Mouse (Mus musculus) embryonic facial prominence, embryonic 11.5 days (tissue): ENCODE measurements around the gene Gtf2ird2. TPM values are rescaled to one million over a fixed set of nuclear protein-coding genes. Genes with fewer than 3 reads are reported as not detected.
A peak's percentile ranks its signal among the peaks of the same experiment; 100 is the strongest.

Source experiments
- ATAC-seq: fragments of 200-750 bp; cut with Nextera tagmentation; replicated peaks from 2 replicates; pipeline ENCODE4 v1.8.0; 2017; ENCODE audit warnings: low read depth; ENCODE audit not compliant: insufficient number of reproducible peaks, low FRiP score, low TSS enrichment
- DNase-seq: peaks from one replicate; pipeline ENCODE4 v3.0.0-alpha.2; 2015; ENCODE audit warnings: low spot score
- H3K27ac ChIP-seq: fragments of 300-500 bp; sonication (generic); replicated peaks from 2 replicates; pipeline ENCODE4 v1.5.1; 2014; ENCODE audit warnings: mild to moderate bottlenecking, low read depth, low read length, control low read depth
- H3K27me3 ChIP-seq: fragments of 300-500 bp; sonication (generic); 2 replicates; pipeline ENCODE4 v1.6.1; 2014; ENCODE audit warnings: mild to moderate bottlenecking, low read length, moderate library complexity, mixed read lengths; ENCODE audit not compliant: control insufficient read depth, insufficient read depth
- H3K36me3 ChIP-seq: fragments of 300-500 bp; sonication (generic); replicated peaks from 2 replicates; pipeline ENCODE4 v1.6.1; 2014; ENCODE audit warnings: low read depth, mild to moderate bottlenecking, low read length, moderate library complexity, mixed read lengths; ENCODE audit not compliant: control insufficient read depth, insufficient read depth
- H3K4me1 ChIP-seq: fragments of 300-500 bp; sonication (generic); 2 replicates; pipeline ENCODE4 v1.6.1; 2014; ENCODE audit warnings: low read length, mixed read lengths; ENCODE audit not compliant: control insufficient read depth, insufficient read depth
- H3K4me2 ChIP-seq: fragments of 300-500 bp; sonication (generic); 2 replicates; pipeline ENCODE4 v1.6.1; 2014; ENCODE audit warnings: low read depth, mild to moderate bottlenecking, control low read depth, low read length, moderate library complexity
- H3K4me3 ChIP-seq: fragments of 300-500 bp; sonication (generic); 2 replicates; pipeline ENCODE4 v1.5.1; 2014; ENCODE audit warnings: low read depth, low read length, control low read depth
- H3K9ac ChIP-seq: fragments of 300-500 bp; sonication (generic); replicated peaks from 2 replicates; pipeline ENCODE4 v1.6.1; 2014; ENCODE audit warnings: mild to moderate bottlenecking, control low read depth, low read length
- H3K9me3 ChIP-seq: fragments of 300-500 bp; sonication (generic); replicated peaks from 2 replicates; pipeline ENCODE4 v1.6.1; 2016; ENCODE audit warnings: mild to moderate bottlenecking, low read length, inconsistent platforms, mixed read lengths; ENCODE audit not compliant: control insufficient read depth
- WGBS: fragments of 180-500 bp; shearing (Covaris S2); extraction: QIAGEN DNeasy Blood & Tissue Kit; methylation state at CpG from one replicate; pipeline ENCODE4 v1.1.7; 2014; 5-methylcytosine and 5-hydroxymethylcytosine counted together
- polyA plus RNA-seq: library from polyadenylated mRNA; unstranded; fragments of >200 nt; fragmentation: Nextera tagmentation; extraction: Ambion mirVana; gene quantifications from 2 replicates; pipeline ENCODE4 v1.2.1, GENCODE M21; 2014

The Gtf2ird2 gene
- 5.4 and 5.7 TPM in 2 replicates for polyA plus RNA-seq

DNA sequence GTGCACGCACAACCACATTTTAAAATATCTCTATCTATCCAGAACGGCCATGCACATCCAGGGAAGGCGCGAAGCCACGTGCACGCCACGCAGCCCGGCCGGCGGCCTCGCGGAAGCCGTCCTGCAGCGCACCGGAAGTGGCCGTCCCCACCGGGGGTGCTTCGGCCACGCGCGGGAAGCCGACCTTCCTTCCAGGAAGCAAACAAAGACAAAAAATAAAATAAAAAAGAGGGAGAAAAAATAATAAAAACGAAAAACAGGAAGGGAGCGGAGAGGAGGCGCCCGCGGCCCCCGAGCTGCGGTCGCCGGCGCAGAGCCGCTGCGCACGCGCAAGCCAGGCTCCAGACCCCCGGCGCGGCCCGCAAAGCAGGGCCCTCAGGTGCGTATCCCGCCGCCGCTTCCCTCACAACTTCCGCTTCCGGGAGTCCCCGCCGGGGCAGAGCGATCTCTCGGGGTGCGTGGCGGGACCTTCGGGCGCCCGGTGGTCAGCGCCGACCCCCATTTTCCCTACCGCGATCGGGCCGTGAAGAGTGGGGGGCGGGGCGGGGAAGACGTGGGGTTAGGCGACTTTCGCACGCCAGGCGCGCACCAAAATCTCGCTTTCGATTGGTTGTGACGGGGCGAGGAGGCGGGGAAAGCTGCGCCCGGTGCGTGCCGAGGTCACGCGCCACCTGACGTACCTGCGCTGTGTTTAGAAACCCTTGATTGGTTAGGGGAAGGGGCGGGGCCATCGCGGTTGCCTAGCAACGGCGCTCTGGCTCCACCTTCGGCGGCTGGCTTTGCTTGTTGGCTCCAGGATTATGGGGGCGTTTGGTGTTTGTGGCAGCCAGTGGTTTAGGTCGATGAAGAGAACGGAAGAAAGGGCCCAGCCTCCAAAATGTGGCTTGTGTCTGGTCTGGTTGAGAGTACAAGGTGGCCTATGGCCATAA lies at the start of gene Gtf2ird2:
Gtf2ird2 (plus strand) TSS at position 140 of the 929 bp plus-strand sequence.
- peak; percentile 88 for ATAC-seq
- H3K27ac ChIP-seq: peak within 1 kb of the TSS; percentile 89
- H3K9ac ChIP-seq: peak within 1 kb of the TSS; percentile 94
- H3K4me1 ChIP-seq: peaks cover 3% of the 10 kb centered on the region; the same call in 1 of the 2 replicates
- no peaks in the 10 kb centered on the region for H3K36me3 ChIP-seq
- H3K4me2 ChIP-seq: peak within 1 kb of the TSS; percentile 82
- no peaks in the 10 kb centered on the region for H3K27me3 ChIP-seq
- WGBS: under 1% methylated on average over 90 of the region's 92 CpGs
- DNase-seq: peak; percentile 100
- H3K9me3 ChIP-seq: no peaks in the 10 kb centered on the region
- H3K4me3 ChIP-seq: peak within 1 kb of the TSS; percentile 73

- no peaks in the 10 kb centered on the region for H3K4me1 ChIP-seq
- H3K4me3 ChIP-seq: no peak overlapping the region
- DNase-seq: no peak
- H3K27ac ChIP-seq: no peak overlapping the region
- H3K4me2 ChIP-seq: no peak overlapping the region
- no peak for ATAC-seq
- no peaks in the 10 kb centered on the region for H3K9me3 ChIP-seq
- WGBS: 96% methylated on average over 12 of the region's 12 CpGs
- no peaks in the 10 kb centered on the region for H3K27me3 ChIP-seq
- no peak overlapping the region for H3K9ac ChIP-seq
- no peaks in the 10 kb centered on the region for H3K36me3 ChIP-seq
These were observed 47.8 kb upstream of the Gtf2ird2 start for GRCm38 (mm10) chr5:134136022-134136421.

GRCm38 (mm10) chr5:134137933-134138332 lies 45.9 kb upstream of the Gtf2ird2 start:
- H3K9me3 ChIP-seq: no peaks in the 10 kb centered on the region
- H3K27ac ChIP-seq: no peak overlapping the region
- ATAC-seq (no peak), DNase-seq (no peak)
- no peak overlapping the region for H3K9ac ChIP-seq
- H3K27me3 ChIP-seq: no peaks in the 10 kb centered on the region
- H3K4me2 ChIP-seq: no peak overlapping the region
- no peaks in the 10 kb centered on the region for H3K4me1 ChIP-seq
- 87% methylated on average over 5 of the region's 5 CpGs for WGBS
- H3K4me3 ChIP-seq: no peak overlapping the region
- no peaks in the 10 kb centered on the region for H3K36me3 ChIP-seq

- Histone ChIP-seq H3K9me3 (no peaks in the 10 kb centered on the region), H3K27me3 (no peaks in the 10 kb centered on the region), H3K4me1 (no peaks in the 10 kb centered on the region), H3K9ac (no peak overlapping the region), H3K4me3 (no peak overlapping the region), H3K36me3 (no peaks in the 10 kb centered on the region), H3K27ac (no peak overlapping the region), H3K4me2 (no peak overlapping the region)
- DNase-seq (no peak), ATAC-seq (no peak)
- WGBS: 84% methylated on average over 6 of the region's 6 CpGs
These were observed 44.4 kb upstream of the Gtf2ird2 start for GRCm38 (mm10) chr5:134139429-134139828.

DNA sequence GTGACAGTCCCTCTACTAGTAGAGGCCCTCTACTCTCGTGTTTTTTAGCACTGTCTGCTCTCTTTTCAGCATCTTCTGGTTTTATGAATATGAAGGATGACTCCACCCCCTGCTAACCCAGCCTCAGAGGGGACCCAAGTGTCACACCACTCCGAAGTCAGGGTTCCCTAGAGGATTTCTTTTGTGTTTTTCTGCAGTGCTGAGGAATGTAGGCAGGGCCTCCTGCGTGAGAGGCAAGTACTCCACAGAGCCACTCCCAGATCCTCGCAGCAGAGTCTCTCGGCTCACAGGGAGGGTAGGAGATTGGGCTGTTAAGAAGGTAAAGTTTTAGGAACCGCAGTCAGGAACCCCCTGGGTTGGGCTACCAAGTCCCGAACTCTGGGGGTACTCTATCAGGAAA lies 42.6 kb upstream of the Gtf2ird2 start:
- H3K27ac ChIP-seq: no peak overlapping the region
- no peaks in the 10 kb centered on the region for H3K4me1 ChIP-seq
- H3K27me3 ChIP-seq: no peaks in the 10 kb centered on the region
- H3K4me3 ChIP-seq: no peak overlapping the region
- H3K9me3 ChIP-seq: no peaks in the 10 kb centered on the region
- no peaks in the 10 kb centered on the region for H3K36me3 ChIP-seq
- H3K9ac ChIP-seq: no peak overlapping the region
- H3K4me2 ChIP-seq: no peak overlapping the region
- ATAC-seq: 0 out of 2 replicates have a peak, but pooled peaks have one; percentile 5
- 73% methylated on average over 7 of the region's 7 CpGs for WGBS
- DNase-seq: no peak

GRCm38 (mm10) chr5:134142381-134142780 lies 41.4 kb upstream of the Gtf2ird2 start:
- Histone ChIP-seq H3K27ac (no peak overlapping the region), H3K27me3 (no peaks in the 10 kb centered on the region), H3K36me3 (no peaks in the 10 kb centered on the region), H3K4me2 (no peak overlapping the region), H3K4me3 (no peak overlapping the region), H3K9ac (no peak overlapping the region), H3K4me1 (no peaks in the 10 kb centered on the region), H3K9me3 (no peaks in the 10 kb centered on the region)
- WGBS: 78% methylated on average over 11 of the region's 11 CpGs
- no peak for ATAC-seq
- DNase-seq: no peak

DNA sequence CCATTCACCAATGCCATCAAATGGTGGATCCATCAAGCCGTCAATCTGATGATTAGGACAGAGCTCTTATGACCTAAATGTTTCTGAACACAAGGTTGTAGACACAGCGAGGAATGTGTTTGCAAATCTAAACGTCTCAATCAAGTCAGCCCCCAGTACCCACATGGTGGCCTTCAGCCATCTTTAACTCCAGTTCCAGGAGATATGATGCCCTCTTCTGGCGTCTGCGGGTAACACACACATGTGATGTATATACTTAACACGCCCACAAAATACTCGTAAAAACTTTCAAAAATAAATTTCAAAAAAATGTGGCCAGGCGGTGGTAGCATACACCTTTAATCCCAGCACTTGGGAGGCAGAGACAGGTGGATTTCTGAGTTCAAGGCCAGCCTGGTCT lies 38.8 kb upstream of the Gtf2ird2 start:
- 92% methylated on average over 8 of the region's 8 CpGs for WGBS
- no peaks in the 10 kb centered on the region for H3K4me1 ChIP-seq
- H3K36me3 ChIP-seq: no peaks in the 10 kb centered on the region
- H3K9ac ChIP-seq: no peak overlapping the region
- H3K9me3 ChIP-seq: no peaks in the 10 kb centered on the region
- H3K27ac ChIP-seq: no peak overlapping the region
- no peak overlapping the region for H3K4me3 ChIP-seq
- H3K4me2 ChIP-seq: no peak overlapping the region
- no peaks in the 10 kb centered on the region for H3K27me3 ChIP-seq
- DNase-seq: no peak
- ATAC-seq: no peak

DNA sequence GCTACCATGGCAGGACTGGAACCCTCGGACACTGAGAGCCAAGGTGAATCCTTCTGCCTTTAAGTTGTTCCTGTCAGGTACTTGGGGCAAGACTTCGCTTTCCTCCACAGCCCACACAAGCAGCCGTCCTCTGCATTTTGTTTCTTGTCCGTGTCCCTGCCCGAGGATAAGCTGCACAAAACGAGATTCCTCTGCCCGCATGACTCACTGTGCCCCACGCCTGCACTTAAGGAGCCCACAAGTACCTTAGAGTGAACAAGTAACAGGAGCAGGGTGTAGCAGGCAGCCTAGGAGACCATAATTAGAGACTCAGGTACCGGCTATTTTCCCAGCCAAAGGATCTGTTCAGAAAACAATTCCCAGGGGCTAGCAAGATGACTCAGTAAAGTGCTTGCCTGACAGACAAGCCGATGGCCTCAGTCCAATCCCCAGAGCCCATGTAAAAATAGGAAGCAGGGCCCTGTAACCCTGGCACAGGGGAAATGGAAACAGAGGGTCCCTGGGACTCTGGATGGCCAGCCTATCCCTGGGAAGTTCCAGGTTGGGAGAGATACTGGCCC lies 36.5 kb upstream of the Gtf2ird2 start:
- Histone ChIP-seq H3K4me3 (no peak overlapping the region), H3K9me3 (no peaks in the 10 kb centered on the region), H3K4me1 (no peaks in the 10 kb centered on the region), H3K27ac (no peak overlapping the region), H3K9ac (no peak overlapping the region), H3K27me3 (no peaks in the 10 kb centered on the region), H3K36me3 (no peaks in the 10 kb centered on the region; the same call in 1 of the 2 replicates), H3K4me2 (no peak overlapping the region)
- 90% methylated on average over 10 of the region's 10 CpGs for WGBS
- ATAC-seq (no peak), DNase-seq (no peak)
